9 mouse cellular contexts compared by ENCODE assay signal in genomic region chr12:32989731-32990130, GRCm38 (mm10). TPM values are rescaled to one million over a fixed set of nuclear protein-coding genes. Genes with fewer than 3 reads are reported as not detected.
DNase-seq lines count a peak whose midpoint lies in the region; ATAC-seq and TF ChIP-seq lines count a peak whose summit lies in the region.
"Had no signal": no experiment of that assay in that cellular context is flagged by ENCODE, and none has a peak within 500 bp of the region (broad histone marks: within the 10 kb centered on the region; RNA-seq: fewer than 3 reads in every experiment).

No protein-coding gene starts in this region.

- 42% methylated on average over 12 of the region's 12 CpGs for WGBS in kidney, adult 2 months
- 63% methylated on average over 12 of the region's 12 CpGs for WGBS in hindbrain, postnatal 0 days

- H3K4me2 ChIP-seq in hindbrain, postnatal 0 days (ENCODE audit: low read depth, low read length): no peak overlapping the region
- H3K4me2 ChIP-seq: liver, embryonic 15.5 days had no signal

- DNase-seq in kidney, adult 2 months: peak; percentile 26
- no peak for DNase-seq in kidney, adult 18-20 months
- peak; percentile 14 for DNase-seq in ES-CJ7 (ENCODE audit: low read depth, low spot score)
- DNase-seq in adrenal gland, postnatal 25 days: peak; percentile 12
- peak; percentile 28 to 48 for DNase-seq in kidney, postnatal 25 days
- DNase-seq in cerebellum, adult 8-10 months: no peak
- DNase-seq in hindbrain, postnatal 0 days (ENCODE audit: low spot score): no peak
- no peak for DNase-seq in embryo, embryonic 10.5 days (ENCODE audit: low spot score)

- H3K4me3 ChIP-seq in kidney, adult 2 months (ENCODE audit: insufficient read depth, low read depth, low read length): no peak overlapping the region
- H3K4me3 ChIP-seq in hindbrain, postnatal 0 days (ENCODE audit: low read length): no peak overlapping the region
- H3K4me3 ChIP-seq: liver, embryonic 15.5 days had no signal

- H3K36me3 ChIP-seq in kidney, adult 2 months (ENCODE audit: control insufficient read depth, insufficient read depth, low read length): no peaks in the 10 kb centered on the region
- H3K36me3 ChIP-seq in hindbrain, postnatal 0 days (ENCODE audit: insufficient read depth, low read length): no peaks in the 10 kb centered on the region
- H3K36me3 ChIP-seq: liver, embryonic 15.5 days had no signal

- H3K4me1 ChIP-seq in kidney, adult 2 months (ENCODE audit: control insufficient read depth, insufficient read depth, low read length): 0 out of 2 replicates have a peak, but pooled peaks cover under 1% of the 10 kb centered on the region
- no peaks in the 10 kb centered on the region for H3K4me1 ChIP-seq in hindbrain, postnatal 0 days (ENCODE audit: insufficient read depth, low read length)
- H3K4me1 ChIP-seq: liver, embryonic 15.5 days had no signal

- TF ChIP-seq CTCF in kidney, adult 2 months (conservative IDR thresholded peaks at IDR 0.05; ENCODE audit: insufficient read depth, insufficient read length, low read depth, low read length): no peak
- no peak for TF ChIP-seq CTCF in hindbrain, postnatal 0 days (IDR thresholded peaks at IDR 0.05; ENCODE audit: low read depth)

- no peak overlapping the region for H3K9ac ChIP-seq in hindbrain, postnatal 0 days (replicated peaks; ENCODE audit: low read length)
- H3K9ac ChIP-seq: liver, embryonic 15.5 days had no signal

- H3K27me3 ChIP-seq in kidney, adult 2 months (replicated peaks; ENCODE audit: control insufficient read depth, insufficient read depth, low read length): no peaks in the 10 kb centered on the region
- H3K27me3 ChIP-seq in hindbrain, postnatal 0 days (ENCODE audit: insufficient read depth, low read length): no peaks in the 10 kb centered on the region
- H3K27me3 ChIP-seq: liver, embryonic 15.5 days had no signal

- H3K27ac ChIP-seq in kidney, adult 2 months (ENCODE audit: insufficient read depth, low read depth, low read length): no peak overlapping the region
- H3K27ac ChIP-seq in hindbrain, postnatal 0 days: no peak overlapping the region
- H3K27ac ChIP-seq: liver, embryonic 15.5 days had no signal

- no peaks in the 10 kb centered on the region for H3K9me3 ChIP-seq in hindbrain, postnatal 0 days (ENCODE audit: low read length)
- H3K9me3 ChIP-seq: liver, embryonic 15.5 days had no signal

- ATAC-seq in hindbrain, postnatal 0 days: no peak

- TF ChIP-seq POLR2A in kidney, adult 2 months (IDR thresholded peaks at IDR 0.05; ENCODE audit: low read depth, low read length): no peak

RNA-seq across cellular contexts. Expression of gene Sypl, which starts 36.0 kb away (rescaled TPM):
- polyA plus RNA-seq in kidney, adult 2 months (2012; rRNA removed): 136 and 148 TPM in 2 replicates
- 101 and 114 TPM in 2 replicates for total RNA-seq in adrenal gland, postnatal 25 days (2021)
- total RNA-seq in hindbrain, postnatal 0 days (2014; rRNA removed): 21.5 and 22.6 TPM in 2 replicates
- polyA plus RNA-seq in hindbrain, postnatal 0 days (2015; fragmentation: Nextera tagmentation; extraction: Ambion mirVana): 46.8 and 48.3 TPM in 2 replicates

Comparison
In these comparisons a context has a peak if more than half of its experiments do, and no peak if none do; other contexts are left out.
1. DNase-seq: peak in kidney, adult 2 months (single experiment), ES-CJ7 (single experiment), adrenal gland, postnatal 25 days (single experiment) and kidney, postnatal 25 days (2 of 2); none in kidney, adult 18-20 months (single experiment), cerebellum, adult 8-10 months (single experiment), hindbrain, postnatal 0 days (single experiment) and embryo, embryonic 10.5 days (single experiment).